Mouse (Mus musculus) cortical plate, adult 2 months (tissue): ENCODE measurements around the gene Lef1.

Experiments used
- CTCF ChIP-seq: fragments of 200-500 bp; IDR thresholded peaks from 2 replicates; pipeline ENCODE4 v1.5.1; 2011; ENCODE audit warnings: mild to moderate bottlenecking, control low read depth, low read length; ENCODE audit not compliant: insufficient read depth; ENCODE audit errors: extremely low read depth
- POLR2A ChIP-seq: fragments of 200-500 bp; IDR thresholded peaks from 2 replicates; pipeline ENCODE4 v1.6.1; 2011; ENCODE audit warnings: mild to moderate bottlenecking, low read length, control low read depth; ENCODE audit not compliant: insufficient read depth; ENCODE audit errors: extremely low read depth

- TF ChIP-seq CTCF (no peak), POLR2A (no peak)
Measured at GRCm38 (mm10) chr3:131170099-131170643, 59.9 kb downstream of the Lef1 start.
